Mouse (Mus musculus) hindbrain, embryonic 15.5 days (tissue): ENCODE results near the gene Tceanc2. TPM values are rescaled to one million over a fixed set of nuclear protein-coding genes. Genes with fewer than 3 reads are reported as not detected.
"Not testable (repeated sequence)": the region's sequence is repeated elsewhere in the genome, so short reads cannot be mapped to it uniquely, and the experiment has no call there.

Experiments used
- ATAC-seq: fragments of 200-750 bp; cut with Nextera tagmentation; 2 replicates; pipeline ENCODE4 v1.8.0; 2017; ENCODE audit warnings: low read depth, moderate number of reproducible peaks, moderate TSS enrichment; ENCODE audit not compliant: low FRiP score
- H3K27ac ChIP-seq: fragments of 300-500 bp; sonication (generic); replicated peaks from 2 replicates; pipeline ENCODE4 v1.5.1; 2015; ENCODE audit warnings: mild to moderate bottlenecking, inconsistent platforms
- H3K27me3 ChIP-seq: fragments of 300-500 bp; sonication (generic); 2 replicates; pipeline ENCODE4 v1.6.1; 2015; ENCODE audit warnings: control low read depth, inconsistent platforms
- H3K36me3 ChIP-seq: fragments of 300-500 bp; sonication (generic); 2 replicates; pipeline ENCODE4 v1.6.1; 2015; ENCODE audit warnings: control low read depth, inconsistent platforms
- H3K4me1 ChIP-seq: fragments of 300-500 bp; sonication (generic); replicated peaks from 2 replicates; pipeline ENCODE4 v1.6.1; 2015; ENCODE audit warnings: control low read depth, inconsistent platforms
- H3K4me2 ChIP-seq: fragments of 300-500 bp; sonication (generic); 2 replicates; pipeline ENCODE4 v1.6.1; 2015; ENCODE audit warnings: moderate library complexity, mild to moderate bottlenecking, inconsistent platforms
- H3K4me3 ChIP-seq: fragments of 300-500 bp; sonication (generic); 2 replicates; pipeline ENCODE4 v1.5.1; 2015; ENCODE audit warnings: mild to moderate bottlenecking, inconsistent platforms
- H3K9ac ChIP-seq: fragments of 300-500 bp; sonication (generic); 2 replicates; pipeline ENCODE4 v1.6.1; 2015; ENCODE audit warnings: inconsistent platforms
- H3K9me3 ChIP-seq: fragments of 300-500 bp; sonication (generic); 2 replicates; pipeline ENCODE4 v1.6.1; 2016; ENCODE audit warnings: control low read depth, inconsistent platforms
- WGBS: fragments of 180-500 bp; shearing (Covaris S2); methylation state at CpG from one replicate; pipeline ENCODE4 v1.1.7; 2015; 5-methylcytosine and 5-hydroxymethylcytosine counted together
- polyA plus RNA-seq: library from polyadenylated mRNA; unstranded; fragments of >200 nt; fragmentation: Nextera tagmentation; extraction: Ambion mirVana; gene quantifications from 2 replicates; pipeline ENCODE4 v1.2.1, GENCODE M21; 2015

Gene Tceanc2
- polyA plus RNA-seq, 1 experiment from 2014 or later: 37.6 TPM

DNA sequence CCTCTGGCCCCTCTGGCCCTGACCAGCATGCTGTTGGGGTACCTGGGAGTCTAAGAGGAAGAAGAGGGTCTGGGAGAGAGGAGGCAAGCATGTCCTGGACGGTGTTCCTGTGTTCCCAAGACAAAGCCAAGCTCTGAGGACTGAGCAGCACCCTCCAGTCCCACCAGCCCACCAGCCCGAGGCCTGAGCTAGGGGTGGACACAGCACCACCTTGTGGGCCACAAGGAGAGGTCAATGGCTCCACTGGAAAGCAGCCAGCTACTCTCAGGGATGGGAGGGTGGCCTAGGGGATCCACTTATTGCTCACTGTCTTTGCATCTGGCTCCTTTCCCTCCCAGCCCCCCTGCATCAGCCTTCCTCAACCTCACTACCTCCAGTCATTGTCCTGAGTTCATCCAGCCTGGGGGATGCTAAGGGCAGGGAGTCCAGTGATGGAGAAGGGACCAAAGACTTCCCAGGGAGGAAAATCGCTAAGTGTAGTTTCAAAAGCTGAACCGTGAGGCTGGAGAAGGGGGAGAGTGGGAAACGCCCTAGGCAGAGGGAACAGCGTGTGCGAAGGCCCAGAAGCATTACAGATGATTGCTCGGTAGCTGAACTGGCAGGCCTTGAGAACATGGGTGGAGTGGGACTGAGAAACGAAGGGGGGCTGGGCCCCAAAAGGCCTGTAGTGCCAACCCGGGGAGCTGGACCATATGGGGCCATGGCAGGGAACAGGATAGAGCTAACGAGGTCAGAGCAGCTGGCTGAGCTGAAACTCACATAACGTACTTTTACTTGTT lies 57.6 kb downstream of the Tceanc2 start:
- no peak overlapping the region for H3K27ac ChIP-seq
- WGBS: 38% methylated on average over 12 of the region's 12 CpGs
- peak; percentile 43; the same call in 1 of the 2 replicates for ATAC-seq

GRCm38 (mm10) chr4:107120676-107121075 lies 58.2 kb downstream of the Tceanc2 start:
- no peaks in the 10 kb centered on the region for H3K9me3 ChIP-seq
- H3K4me3 ChIP-seq: no peak overlapping the region
- H3K9ac ChIP-seq: no peak overlapping the region
- no peak overlapping the region for H3K4me2 ChIP-seq
- ATAC-seq: no peak
- H3K27ac ChIP-seq: no peak overlapping the region
- no peaks in the 10 kb centered on the region for H3K27me3 ChIP-seq
- 93% methylated on average over 6 of the region's 6 CpGs for WGBS
- H3K36me3 ChIP-seq: no peaks in the 10 kb centered on the region
- H3K4me1 ChIP-seq: 0 out of 2 replicates have a peak, but pooled peaks cover 4% of the 10 kb centered on the region

More for the DNA sequence above, 57.6 kb downstream of the Tceanc2 start:
- no peaks in the 10 kb centered on the region for H3K36me3 ChIP-seq
- no peaks in the 10 kb centered on the region for H3K27me3 ChIP-seq
- H3K4me3 ChIP-seq: no peak overlapping the region
- 0 out of 2 replicates have a peak, but pooled peaks cover 6% of the 10 kb centered on the region for H3K4me1 ChIP-seq
- no peaks in the 10 kb centered on the region for H3K9me3 ChIP-seq
- no peak overlapping the region for H3K9ac ChIP-seq
- no peak overlapping the region for H3K4me2 ChIP-seq

DNA sequence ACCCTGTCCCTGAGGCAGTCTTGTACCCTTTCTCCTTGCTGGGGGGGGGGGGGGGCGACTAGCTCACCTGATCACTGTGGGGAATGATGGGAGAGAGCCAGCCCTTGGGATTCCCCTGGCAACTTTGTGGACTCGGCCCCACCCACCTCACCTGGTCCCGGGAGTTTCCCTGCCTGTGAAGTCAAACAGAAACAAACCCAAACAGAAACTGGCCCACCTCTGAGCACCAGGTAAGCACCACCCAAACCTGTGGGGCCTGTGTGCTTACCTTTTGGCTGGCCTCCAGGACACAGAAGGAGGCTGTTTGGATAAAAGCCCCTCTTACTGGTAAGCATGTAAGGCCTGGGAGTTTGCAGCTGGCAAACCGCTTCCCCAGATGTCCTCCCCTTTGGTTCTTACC lies 59.9 kb downstream of the Tceanc2 start:
- Histone ChIP-seq H3K9me3 (no peaks in the 10 kb centered on the region), H3K4me2 (no peak overlapping the region), H3K27ac (no peak overlapping the region), H3K4me3 (no peak overlapping the region), H3K9ac (no peak overlapping the region), H3K36me3 (no peaks in the 10 kb centered on the region), H3K4me1 (0 out of 2 replicates have a peak, but pooled peaks cover 3% of the 10 kb centered on the region), H3K27me3 (no peaks in the 10 kb centered on the region)
- no peak for ATAC-seq
- 63% methylated on average over 4 of the region's 4 CpGs for WGBS

DNA sequence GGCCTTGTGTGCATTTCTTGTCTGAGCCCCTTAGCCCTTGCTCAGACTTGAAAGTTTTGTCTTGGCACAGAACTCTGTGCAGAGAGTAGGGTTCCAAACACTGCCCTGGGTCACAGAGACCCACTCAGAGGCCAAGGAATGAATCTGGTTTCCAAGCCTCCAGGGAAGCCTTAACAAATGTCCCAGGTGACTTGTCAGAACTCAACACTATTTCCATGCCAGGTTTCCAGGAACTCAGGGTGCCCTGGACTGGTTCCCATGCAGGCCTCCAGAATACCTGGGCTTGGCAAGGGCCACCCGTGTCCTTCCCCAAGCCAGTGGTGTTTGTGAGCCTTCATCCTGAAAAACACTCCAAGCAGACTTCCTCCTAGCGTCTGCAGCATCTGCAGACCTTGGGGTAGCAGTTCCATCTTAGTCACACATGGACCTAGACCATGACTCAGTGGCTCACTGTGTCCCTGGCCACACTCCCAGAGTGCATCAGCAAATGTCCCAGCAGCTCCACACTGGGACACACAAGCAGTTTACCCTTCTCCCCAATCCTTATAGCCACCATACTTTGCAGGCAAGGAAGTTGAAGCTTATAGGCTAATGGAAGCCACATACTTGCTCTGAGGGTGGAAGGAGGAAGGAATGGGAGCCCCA lies 61.1 kb downstream of the Tceanc2 start:
- H3K36me3 ChIP-seq: no peaks in the 10 kb centered on the region
- no peak overlapping the region for H3K9ac ChIP-seq
- no peak overlapping the region for H3K4me2 ChIP-seq
- H3K27ac ChIP-seq: no peak overlapping the region
- no peaks in the 10 kb centered on the region for H3K27me3 ChIP-seq
- no peak overlapping the region for H3K4me3 ChIP-seq
- no peak for ATAC-seq
- no peaks in the 10 kb centered on the region for H3K9me3 ChIP-seq
- H3K4me1 ChIP-seq: no peaks in the 10 kb centered on the region
- 88% methylated on average over 2 of the region's 2 CpGs for WGBS

DNA sequence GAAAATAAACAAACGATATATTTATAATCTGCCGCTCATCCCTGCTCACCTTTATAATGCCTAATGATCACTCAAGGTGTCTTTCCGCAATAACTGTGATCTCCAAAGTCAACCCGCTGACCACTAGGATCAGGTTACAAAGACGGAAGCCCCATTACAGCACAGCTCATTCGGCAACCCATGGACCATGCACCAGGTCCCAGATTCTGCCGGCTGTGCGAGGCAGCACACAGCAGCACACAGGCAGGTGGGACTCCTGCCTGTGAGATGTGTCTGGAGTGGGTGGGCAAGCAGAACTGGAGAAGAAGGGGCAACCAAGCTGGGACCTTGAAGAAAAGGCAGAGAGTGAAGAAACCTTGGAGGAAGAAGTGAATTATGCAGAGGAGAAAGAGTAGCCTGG lies 64.6 kb downstream of the Tceanc2 start:
- 63% methylated on average over 8 of the region's 8 CpGs for WGBS

GRCm38 (mm10) chr4:107109181-107109580 lies 69.7 kb downstream of the Tceanc2 start:
- not testable (repeated sequence) for H3K27me3 ChIP-seq, H3K4me1 ChIP-seq, H3K4me2 ChIP-seq, H3K4me3 ChIP-seq, H3K9ac ChIP-seq, ATAC-seq, H3K9me3 ChIP-seq, H3K27ac ChIP-seq, H3K36me3 ChIP-seq
- 95% methylated on average over 6 of the region's 6 CpGs for WGBS

More for the DNA sequence above, 64.6 kb downstream of the Tceanc2 start:
- Histone ChIP-seq H3K9me3 (no peaks in the 10 kb centered on the region), H3K27ac (no peak overlapping the region), H3K4me3 (no peak overlapping the region), H3K27me3 (no peaks in the 10 kb centered on the region), H3K36me3 (no peaks in the 10 kb centered on the region), H3K9ac (no peak overlapping the region), H3K4me1 (no peaks in the 10 kb centered on the region), H3K4me2 (no peak overlapping the region)
- ATAC-seq: no peak

DNA sequence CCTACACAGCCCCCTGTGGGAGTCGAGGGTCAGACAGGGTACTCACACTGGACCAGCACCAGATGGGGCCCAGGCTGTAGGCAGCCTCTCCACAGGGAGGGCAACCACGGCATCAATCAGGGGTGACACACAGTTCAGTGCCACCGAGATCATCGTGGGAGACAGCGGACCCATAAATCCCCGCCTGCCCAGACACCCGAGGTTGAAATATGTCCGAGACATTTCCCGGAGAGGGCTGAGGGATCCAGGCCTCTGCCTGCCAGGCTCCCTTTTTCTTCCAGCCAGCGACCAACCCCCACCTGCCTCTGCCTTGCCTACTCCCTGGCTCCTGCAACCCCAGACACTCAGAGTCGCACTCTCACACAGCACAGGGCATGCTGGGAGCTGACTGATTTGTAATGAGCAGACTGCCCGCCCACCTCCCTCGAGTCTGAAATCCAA lies 70.6 kb downstream of the Tceanc2 start:
- Histone ChIP-seq H3K4me2 (peak overlapping the region; percentile 24; the same call in 1 of the 2 replicates), H3K9ac (0 out of 2 replicates have a peak overlapping the region, but pooled peaks have one; percentile 6), H3K4me1 (peaks cover 8% of the 10 kb centered on the region), H3K27me3 (no peaks in the 10 kb centered on the region), H3K27ac (no peak overlapping the region), H3K9me3 (no peaks in the 10 kb centered on the region), H3K4me3 (no peak overlapping the region), H3K36me3 (no peaks in the 10 kb centered on the region)
- ATAC-seq: peak; percentile 65
- WGBS: 18% methylated on average over 13 of the region's 13 CpGs

- no peak for ATAC-seq
- H3K27ac ChIP-seq: no peak overlapping the region
- H3K27me3 ChIP-seq: no peaks in the 10 kb centered on the region
- 86% methylated on average over 16 of the region's 16 CpGs for WGBS
- no peaks in the 10 kb centered on the region for H3K9me3 ChIP-seq
- H3K9ac ChIP-seq: no peak overlapping the region
- no peak overlapping the region for H3K4me3 ChIP-seq
- H3K4me1 ChIP-seq: peaks cover 8% of the 10 kb centered on the region
- no peak overlapping the region for H3K4me2 ChIP-seq
- H3K36me3 ChIP-seq: no peaks in the 10 kb centered on the region
Measured at GRCm38 (mm10) chr4:107106777-107107176, 72.1 kb downstream of the Tceanc2 start.

DNA sequence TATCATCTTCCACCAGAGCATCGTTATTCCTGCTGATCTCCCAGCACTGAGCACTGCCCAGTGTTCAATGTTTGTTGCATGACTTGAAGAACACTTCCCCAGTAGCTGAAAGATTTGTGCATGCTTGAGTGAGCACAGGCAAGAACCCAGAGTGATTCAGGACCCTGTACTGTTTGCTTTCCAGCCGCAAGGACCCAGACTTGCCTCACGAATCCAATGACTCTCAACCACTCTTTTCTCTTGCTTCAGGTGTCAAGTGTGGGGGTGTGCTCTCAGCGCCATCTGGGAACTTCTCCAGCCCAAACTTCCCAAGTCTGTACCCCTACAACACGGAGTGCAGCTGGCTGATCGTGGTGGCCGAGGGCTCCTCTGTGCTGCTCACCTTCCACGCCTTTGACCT lies 76.7 kb downstream of the Tceanc2 start:
- no peak for ATAC-seq

DNA sequence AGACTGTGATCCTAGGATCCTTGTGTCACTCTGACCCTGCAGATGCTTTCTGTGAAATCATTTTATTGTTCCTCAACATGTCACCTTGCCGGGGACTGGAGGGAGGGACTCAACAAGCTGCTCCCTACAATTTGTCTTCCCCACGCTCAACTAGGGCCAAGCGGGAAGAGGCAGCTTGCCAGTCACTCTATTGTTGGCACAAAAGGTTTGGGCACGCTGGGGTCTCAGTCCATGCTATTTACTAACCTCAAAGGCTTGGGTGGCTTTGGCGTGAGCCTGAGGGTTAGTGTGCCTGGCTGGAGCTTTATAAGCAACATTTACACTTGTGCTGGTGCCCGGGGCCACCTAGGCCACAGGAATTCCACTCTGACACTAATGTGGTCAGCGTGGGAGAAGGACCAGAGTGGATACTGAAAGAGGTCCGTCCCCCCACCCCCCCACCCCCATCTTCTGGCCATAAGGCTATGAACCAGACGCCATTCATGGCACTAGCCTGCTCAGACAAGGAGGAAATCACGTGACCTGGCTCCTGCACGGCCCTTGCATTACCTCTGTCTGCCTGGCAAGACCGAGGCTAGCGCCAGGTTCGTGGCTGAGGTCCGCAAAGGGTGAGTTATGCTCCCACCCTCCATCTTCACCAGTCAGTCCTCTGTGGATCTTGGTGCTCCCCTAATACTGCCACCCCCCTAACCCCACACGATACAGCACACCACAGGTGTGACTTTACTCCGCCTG lies 80.0 kb downstream of the Tceanc2 start:
- Histone ChIP-seq H3K4me2 (no peak overlapping the region), H3K9me3 (no peaks in the 10 kb centered on the region), H3K4me1 (peaks cover 22% of the 10 kb centered on the region), H3K9ac (no peak overlapping the region), H3K4me3 (no peak overlapping the region), H3K27ac (no peak overlapping the region), H3K36me3 (no peaks in the 10 kb centered on the region), H3K27me3 (no peaks in the 10 kb centered on the region)
- 69% methylated on average over 17 of the region's 17 CpGs for WGBS
- no peak for ATAC-seq

More for the DNA sequence above, 76.7 kb downstream of the Tceanc2 start:
- Histone ChIP-seq H3K27me3 (no peaks in the 10 kb centered on the region), H3K4me2 (no peak overlapping the region), H3K9ac (no peak overlapping the region), H3K4me3 (no peak overlapping the region), H3K27ac (no peak overlapping the region), H3K9me3 (no peaks in the 10 kb centered on the region), H3K4me1 (peaks cover 7% of the 10 kb centered on the region), H3K36me3 (no peaks in the 10 kb centered on the region)
- WGBS: 79% methylated on average over 8 of the region's 8 CpGs

DNA sequence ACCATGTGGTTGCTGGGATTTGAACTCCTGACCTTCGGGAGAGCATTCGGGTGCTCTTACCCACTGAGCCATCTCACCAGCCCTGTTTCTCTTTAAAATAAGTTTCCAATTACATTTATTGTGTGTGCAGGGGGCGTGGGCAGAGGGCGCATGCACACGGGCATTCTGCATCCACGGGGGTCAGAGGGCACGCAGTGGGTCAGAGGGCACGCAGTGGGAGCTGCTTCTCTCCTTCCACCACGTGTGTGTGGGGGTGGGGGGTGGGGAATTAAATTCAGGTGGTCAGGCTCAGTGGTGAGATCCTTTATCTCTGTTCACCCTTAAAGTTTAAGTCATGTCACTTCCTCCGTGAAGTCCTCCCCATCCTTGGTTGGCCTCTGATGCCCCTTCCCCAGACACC lies 80.5 kb downstream of the Tceanc2 start:
- Histone ChIP-seq H3K4me3 (no peak overlapping the region), H3K36me3 (no peaks in the 10 kb centered on the region), H3K9ac (no peak overlapping the region), H3K27ac (no peak overlapping the region), H3K27me3 (no peaks in the 10 kb centered on the region), H3K4me1 (peaks cover 22% of the 10 kb centered on the region), H3K4me2 (no peak overlapping the region), H3K9me3 (no peaks in the 10 kb centered on the region)
- ATAC-seq: no peak
- WGBS: 65% methylated on average over 10 of the region's 10 CpGs

- Histone ChIP-seq H3K27ac (no peak overlapping the region), H3K27me3 (no peaks in the 10 kb centered on the region), H3K4me2 (no peak overlapping the region), H3K36me3 (no peaks in the 10 kb centered on the region), H3K4me1 (peaks cover 22% of the 10 kb centered on the region), H3K9me3 (no peaks in the 10 kb centered on the region), H3K4me3 (no peak overlapping the region), H3K9ac (no peak overlapping the region)
- WGBS: 65% methylated on average over 15 of the region's 15 CpGs
- no peak for ATAC-seq
Measured at GRCm38 (mm10) chr4:107097871-107098270, 81.0 kb downstream of the Tceanc2 start.
